Mouse (Mus musculus): ENCODE measurements around the gene Man1a2. TPM values are rescaled to one million over a fixed set of nuclear protein-coding genes. Genes with fewer than 3 reads are reported as not detected.

Man1a2 gene
- total RNA-seq (2014; rRNA removed) (44.3 and 49.0 TPM in 2 replicates), polyA plus RNA-seq (2015; fragmentation: Nextera tagmentation; extraction: Ambion mirVana) (73.2 and 88.3 TPM in 2 replicates)

DNA sequence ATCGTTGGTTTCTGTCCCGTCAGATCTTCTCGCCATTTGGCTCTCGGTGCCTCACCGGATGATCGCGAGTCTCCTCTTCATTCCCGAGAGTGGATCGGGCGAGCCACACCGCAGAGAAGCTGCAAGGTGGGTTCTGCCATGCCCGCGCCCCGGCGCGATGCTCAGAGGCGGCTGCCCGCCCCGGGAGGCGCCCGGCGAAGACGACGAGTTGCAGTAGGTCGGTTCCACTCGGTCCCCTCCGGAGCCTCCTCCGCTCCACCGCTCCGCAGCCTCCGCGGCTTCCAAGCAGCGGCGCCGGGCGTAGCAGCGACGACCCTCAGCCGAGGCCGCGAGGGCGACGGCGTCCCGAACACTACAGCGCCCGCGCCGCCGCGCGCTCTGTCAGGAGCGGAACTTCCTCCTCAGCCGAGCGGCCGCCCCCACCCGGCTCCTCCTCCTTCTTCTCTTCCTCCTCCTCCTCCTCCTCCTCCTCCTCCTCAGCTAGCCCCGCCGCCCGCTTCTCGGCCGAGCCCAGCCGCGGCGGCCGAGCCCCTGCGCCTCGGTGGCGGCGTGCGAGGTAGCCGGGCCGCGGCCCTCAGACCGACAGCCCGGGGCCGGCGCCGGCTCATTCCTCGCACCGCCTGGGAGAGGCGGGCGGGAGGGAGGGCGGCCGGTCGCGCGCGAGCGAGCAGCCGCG lies at the start of gene Man1a2:
TSS of gene Man1a2 (minus strand) at position 417 of the 676 bp plus-strand sequence.
- Histone ChIP-seq H3K9me3 (ENCODE audit: low read length) (no peaks in the 10 kb centered on the region), H3K9ac (replicated peaks; ENCODE audit: low read length) (peak within 1 kb of the TSS; percentile 90), H3K27ac (peak within 1 kb of the TSS; percentile 97), H3K36me3 (ENCODE audit: insufficient read depth, low read length) (no peaks in the 10 kb centered on the region), H3K27me3 (ENCODE audit: insufficient read depth, low read length) (no peaks in the 10 kb centered on the region), H3K4me1 (ENCODE audit: insufficient read depth, low read length) (peaks cover 13% of the 10 kb centered on the region; the same call in 1 of the 2 replicates), H3K4me3 (ENCODE audit: low read length) (peak within 1 kb of the TSS; percentile 86), H3K4me2 (ENCODE audit: low read depth, low read length) (peak within 1 kb of the TSS; percentile 92)
- WGBS, result under 1% methylated on average over 62 of the region's 92 CpGs
- no peak for TF ChIP-seq CTCF (IDR thresholded peaks at IDR 0.05; ENCODE audit: low read depth)
- DNase-seq (ENCODE audit: low spot score) (peak; percentile 87), ATAC-seq (peak; percentile 89)

DNA sequence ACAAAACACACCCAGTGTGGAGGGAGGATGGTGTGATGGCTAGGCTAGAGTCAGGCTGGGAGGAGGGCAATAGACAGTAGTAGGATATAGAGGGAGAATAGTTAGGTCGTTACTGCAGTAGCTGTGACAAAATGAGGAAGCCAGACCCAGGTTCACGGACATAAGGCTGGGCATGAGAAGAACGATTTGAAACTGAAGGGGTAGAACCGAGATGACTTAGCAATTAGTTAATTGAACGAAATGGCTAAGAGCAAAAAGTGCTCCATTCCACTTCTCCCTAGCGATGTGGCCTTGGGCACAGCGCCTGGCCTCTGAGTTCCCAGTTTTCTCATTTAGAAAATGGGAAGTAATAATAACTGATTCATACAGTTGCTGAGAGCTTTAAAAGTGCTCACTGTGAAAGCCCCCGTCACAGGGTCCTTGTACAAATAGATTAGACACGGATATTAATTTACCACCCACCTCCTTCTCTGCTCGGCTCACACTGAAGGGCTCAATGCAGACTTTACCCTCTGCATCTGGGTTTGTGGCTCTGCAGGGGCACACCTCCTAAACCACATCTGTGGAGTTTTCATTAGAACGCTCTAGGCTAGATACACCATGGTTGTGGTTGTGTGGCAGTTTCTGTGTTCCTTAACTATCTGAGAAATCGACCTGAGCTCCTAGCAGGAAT lies 49.3 kb upstream of the Man1a2 start:
- Histone ChIP-seq H3K4me2 (ENCODE audit: low read depth, low read length) (no peak overlapping the region), H3K27me3 (ENCODE audit: insufficient read depth, low read length) (no peaks in the 10 kb centered on the region; the same call in 1 of the 2 replicates), H3K9me3 (ENCODE audit: low read length) (no peaks in the 10 kb centered on the region), H3K4me3 (ENCODE audit: low read length) (no peak overlapping the region), H3K4me1 (ENCODE audit: insufficient read depth, low read length) (peaks cover 3% of the 10 kb centered on the region; the same call in 1 of the 2 replicates), H3K27ac (no peak overlapping the region), H3K36me3 (ENCODE audit: insufficient read depth, low read length) (no peaks in the 10 kb centered on the region), H3K9ac (replicated peaks; ENCODE audit: low read length) (no peak overlapping the region)
- 45% methylated on average over 12 of the region's 12 CpGs for WGBS
- DNase-seq (ENCODE audit: low spot score), result no peak
- TF ChIP-seq CTCF (IDR thresholded peaks at IDR 0.05; ENCODE audit: low read depth), result no peak
- ATAC-seq, result no peak

DNA sequence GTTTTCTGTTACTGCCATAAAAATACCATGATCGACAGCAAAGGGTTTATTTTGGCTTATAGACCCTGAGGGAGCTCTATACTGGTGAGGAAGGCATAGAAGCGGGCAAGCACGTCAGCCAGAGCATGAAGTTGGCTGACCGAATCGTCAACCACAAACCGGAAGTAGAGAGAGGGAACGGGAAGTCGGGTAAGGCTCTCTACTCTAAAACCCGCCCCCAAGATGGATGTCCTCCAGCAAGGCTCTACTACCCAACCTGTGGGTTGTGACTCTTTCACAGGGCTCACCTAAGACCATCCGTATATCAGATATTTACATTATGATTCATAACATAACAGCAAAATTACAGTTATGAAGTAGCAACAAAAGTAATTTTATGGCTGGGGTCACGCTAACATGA lies 46.6 kb upstream of the Man1a2 start:
- Histone ChIP-seq H3K4me1 (ENCODE audit: insufficient read depth, low read length) (peaks cover 3% of the 10 kb centered on the region; the same call in 1 of the 2 replicates), H3K4me3 (ENCODE audit: low read length) (no peak overlapping the region), H3K27me3 (ENCODE audit: insufficient read depth, low read length) (no peaks in the 10 kb centered on the region; the same call in 1 of the 2 replicates), H3K27ac (no peak overlapping the region), H3K9ac (replicated peaks; ENCODE audit: low read length) (no peak overlapping the region), H3K36me3 (ENCODE audit: insufficient read depth, low read length) (no peaks in the 10 kb centered on the region), H3K4me2 (ENCODE audit: low read depth, low read length) (no peak overlapping the region), H3K9me3 (ENCODE audit: low read length) (no peaks in the 10 kb centered on the region)
- no peak for ATAC-seq
- WGBS, result 95% methylated on average over 11 of the region's 11 CpGs
- no peak for DNase-seq (ENCODE audit: low spot score)
- no peak for TF ChIP-seq CTCF (IDR thresholded peaks at IDR 0.05; ENCODE audit: low read depth)

DNA sequence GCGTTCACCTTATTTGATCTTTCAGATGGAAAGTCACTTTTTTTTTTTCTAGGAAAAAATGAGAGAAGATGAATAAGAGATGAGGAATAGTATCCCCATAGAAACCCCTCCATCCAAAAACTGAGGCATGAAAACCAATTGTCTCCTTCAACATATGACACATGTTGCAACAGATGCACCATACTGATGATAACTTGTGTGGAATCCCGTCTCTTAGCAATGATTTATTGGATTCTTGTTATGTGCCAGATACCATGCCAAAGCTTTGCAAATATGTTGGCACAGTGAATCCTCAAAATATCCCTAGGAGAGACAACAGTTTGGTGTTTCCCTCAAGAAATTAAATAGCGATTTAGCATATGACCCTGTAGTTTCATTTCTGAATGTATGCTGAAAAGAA lies 46.0 kb upstream of the Man1a2 start:
- Histone ChIP-seq H3K9me3 (ENCODE audit: low read length) (no peaks in the 10 kb centered on the region), H3K4me3 (ENCODE audit: low read length) (no peak overlapping the region), H3K4me2 (ENCODE audit: low read depth, low read length) (no peak overlapping the region), H3K27ac (no peak overlapping the region), H3K36me3 (ENCODE audit: insufficient read depth, low read length) (no peaks in the 10 kb centered on the region), H3K27me3 (ENCODE audit: insufficient read depth, low read length) (no peaks in the 10 kb centered on the region; the same call in 1 of the 2 replicates), H3K4me1 (ENCODE audit: insufficient read depth, low read length) (peaks cover 3% of the 10 kb centered on the region; the same call in 1 of the 2 replicates), H3K9ac (replicated peaks; ENCODE audit: low read length) (no peak overlapping the region)
- 80% methylated on average over 3 of the region's 3 CpGs for WGBS
- DNase-seq (ENCODE audit: low spot score), result no peak
- no peak for ATAC-seq
- no peak for TF ChIP-seq CTCF (IDR thresholded peaks at IDR 0.05; ENCODE audit: low read depth)

DNA sequence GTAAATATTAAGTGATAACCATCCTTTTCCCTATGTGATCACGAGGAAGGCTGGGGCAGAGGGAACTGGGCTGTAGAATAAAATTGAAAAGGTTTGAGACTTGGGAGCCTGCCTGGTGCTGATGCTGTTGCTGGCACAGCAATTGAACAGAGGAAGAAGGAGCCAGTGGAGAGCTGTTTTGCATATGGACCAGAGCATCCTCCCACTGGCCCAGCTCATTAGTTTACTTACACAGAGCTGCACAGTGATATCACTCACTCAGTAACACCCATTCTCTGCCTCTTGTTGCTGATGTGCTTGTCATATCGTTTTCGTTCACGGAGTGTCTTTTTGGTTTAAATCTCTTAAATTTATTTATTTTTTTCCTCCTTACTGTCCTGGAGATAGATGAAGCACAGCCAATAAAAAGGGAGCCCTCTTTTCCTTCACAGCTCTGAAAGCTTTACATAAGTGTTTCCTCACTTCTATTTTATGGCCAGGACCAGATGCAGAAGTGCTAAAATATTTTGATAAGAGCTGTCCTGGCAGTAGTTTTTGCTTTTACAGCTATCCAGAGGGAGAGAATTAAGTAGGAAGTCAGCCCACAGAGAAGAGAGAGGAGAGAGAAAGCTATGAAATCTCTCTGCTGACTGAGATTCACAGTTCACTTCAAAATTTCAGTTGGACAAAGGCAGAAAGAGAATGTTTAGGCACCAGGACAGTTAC lies 42.9 kb upstream of the Man1a2 start:
- Histone ChIP-seq H3K4me3 (ENCODE audit: low read length) (no peak overlapping the region), H3K4me1 (ENCODE audit: insufficient read depth, low read length) (no peaks in the 10 kb centered on the region), H3K4me2 (ENCODE audit: low read depth, low read length) (no peak overlapping the region), H3K27ac (no peak overlapping the region), H3K27me3 (ENCODE audit: insufficient read depth, low read length) (no peaks in the 10 kb centered on the region), H3K9ac (replicated peaks; ENCODE audit: low read length) (no peak overlapping the region), H3K36me3 (ENCODE audit: insufficient read depth, low read length) (no peaks in the 10 kb centered on the region), H3K9me3 (ENCODE audit: low read length) (no peaks in the 10 kb centered on the region)
- no peak for TF ChIP-seq CTCF (IDR thresholded peaks at IDR 0.05; ENCODE audit: low read depth)
- WGBS, result 78% methylated on average over 4 of the region's 4 CpGs
- ATAC-seq, result no peak
- no peak for DNase-seq (ENCODE audit: low spot score)

DNA sequence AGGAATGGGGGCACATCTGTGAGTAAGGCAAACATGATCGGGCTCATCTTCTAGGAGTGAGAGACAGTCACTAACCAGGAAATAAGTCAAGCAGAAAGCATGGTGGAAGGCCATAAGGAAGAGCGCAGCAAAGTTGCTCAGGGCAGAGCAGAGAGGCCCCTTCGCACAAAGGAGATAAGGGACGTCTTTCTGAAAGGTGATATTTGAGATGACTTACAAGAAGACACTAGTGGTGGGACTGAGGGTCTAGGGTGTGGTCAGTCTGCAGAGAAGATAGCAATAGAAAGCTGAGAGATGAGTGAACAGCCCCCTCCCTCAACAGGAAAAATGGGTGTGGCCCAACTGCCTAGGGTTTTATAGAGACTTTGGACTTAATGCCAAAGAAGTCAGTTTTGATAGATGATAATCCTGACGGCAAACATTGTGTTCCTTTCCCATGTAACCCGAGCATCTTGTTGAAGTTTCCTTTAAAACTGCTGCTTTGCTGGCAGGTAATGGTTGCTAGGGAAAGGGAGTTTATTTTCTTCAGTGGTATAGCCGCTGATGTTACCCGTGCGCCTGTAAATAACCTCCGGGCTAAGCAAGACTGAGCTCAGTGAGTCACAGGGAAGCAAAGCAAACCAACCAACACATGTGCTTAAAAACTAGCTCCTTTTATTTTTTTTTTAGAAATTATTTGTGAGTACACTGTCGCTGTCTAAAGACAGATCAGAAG lies 40.8 kb upstream of the Man1a2 start:
- ATAC-seq (no peak), DNase-seq (ENCODE audit: low spot score) (no peak)
- no peaks in the 10 kb centered on the region for H3K27me3 ChIP-seq (ENCODE audit: insufficient read depth, low read length)
- H3K4me2 ChIP-seq (ENCODE audit: low read depth, low read length), result no peak overlapping the region
- no peak for TF ChIP-seq CTCF (IDR thresholded peaks at IDR 0.05; ENCODE audit: low read depth)
- WGBS, result 89% methylated on average over 11 of the region's 11 CpGs
- no peak overlapping the region for H3K4me3 ChIP-seq (ENCODE audit: low read length)
- H3K9ac ChIP-seq (replicated peaks; ENCODE audit: low read length), result no peak overlapping the region
- H3K9me3 ChIP-seq (ENCODE audit: low read length), result no peaks in the 10 kb centered on the region
- H3K36me3 ChIP-seq (ENCODE audit: insufficient read depth, low read length), result no peaks in the 10 kb centered on the region
- H3K4me1 ChIP-seq (ENCODE audit: insufficient read depth, low read length), result no peaks in the 10 kb centered on the region
- H3K27ac ChIP-seq, result no peak overlapping the region

Measured in hindbrain, postnatal 0 days (tissue).